Mouse (Mus musculus) lung, postnatal 0 days (tissue): ENCODE data around the gene Zfp91.

Experiments
- CTCF ChIP-seq: IDR thresholded peaks from 2 replicates; pipeline ENCODE4 v1.5.1; 2016; ENCODE audit warnings: antibody characterized with exemption, mild to moderate bottlenecking
- EP300 ChIP-seq: IDR thresholded peaks from 2 replicates; pipeline ENCODE4 v1.6.1; 2016; ENCODE audit warnings: antibody characterized with exemption, mild to moderate bottlenecking, control low read depth

- TF ChIP-seq CTCF (peak; percentile 60), EP300 (peak; percentile 66; the same call in 1 of the 2 replicates)
These were observed 33.5 kb downstream of the Zfp91 start for GRCm38 (mm10) chr19:12762212-12763130.
